Mouse (Mus musculus): ENCODE measurements around the gene Pikfyve.

The Pikfyve gene

DNA sequence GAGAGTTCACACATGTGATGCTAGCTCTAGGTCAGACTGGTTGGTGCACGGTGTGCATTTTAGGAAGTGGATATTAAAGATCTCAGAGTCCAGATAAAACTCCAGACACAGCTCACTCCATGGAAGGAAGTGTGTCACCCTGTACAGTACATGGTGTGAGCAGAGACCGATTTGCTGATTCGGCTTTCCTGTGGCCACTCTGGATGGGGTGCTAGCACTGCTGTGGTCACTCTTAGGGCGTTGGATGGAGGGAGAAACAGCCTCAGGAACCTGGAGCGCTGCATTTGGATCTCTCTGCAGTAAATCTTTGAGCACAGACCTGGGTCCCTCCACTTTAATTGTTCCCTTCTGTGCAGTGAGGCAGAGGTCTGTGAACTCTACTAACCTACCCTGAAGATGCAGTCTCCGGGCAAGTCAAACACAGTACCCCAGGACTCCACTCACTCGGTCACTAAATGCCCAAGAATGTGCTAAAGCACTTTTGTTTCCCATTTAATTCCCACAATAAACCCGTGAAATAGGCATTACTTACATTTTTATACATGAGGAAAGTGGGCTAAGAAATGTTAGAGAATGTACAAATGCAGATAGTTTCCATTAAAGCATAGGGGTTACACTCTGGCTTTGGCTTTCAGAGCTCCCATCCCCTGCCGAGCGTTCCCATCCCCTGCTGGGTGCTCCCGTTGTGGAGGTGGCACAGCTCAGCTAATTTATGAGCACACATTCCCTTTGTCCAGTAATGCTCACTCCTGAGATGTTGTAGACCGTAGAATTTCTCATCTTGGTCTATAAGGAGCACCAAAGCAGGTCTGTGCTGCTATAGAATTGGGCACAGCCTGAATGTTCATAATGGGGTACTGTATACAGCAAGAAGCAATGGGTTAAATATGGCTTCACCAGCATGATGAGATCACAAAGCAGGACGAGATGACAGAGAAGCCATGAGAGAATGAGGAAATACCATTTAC is 127.9 kb downstream of the Pikfyve start:
- DNase-seq (ENCODE audit: low read depth): no peak

- DNase-seq (ENCODE audit: low read depth): no peak
These were observed 128.5 kb downstream of the Pikfyve start for GRCm38 (mm10) chr1:65315022-65315407.

Measured in naive thymus-derived CD4-positive, alpha-beta T cell, adult 2 months (primary cell).